Mouse (Mus musculus): ENCODE measurements around the gene Fosl1. TPM values are rescaled to one million over a fixed set of nuclear protein-coding genes. Genes with fewer than 3 reads are reported as not detected.
A peak's percentile ranks its signal among the peaks of the same experiment; 100 is the strongest.

Fosl1 gene
- polyA plus RNA-seq, 1 experiment from 2014 or later = not detected

GRCm38 (mm10) chr19:5459896-5460295, 12.5 kb downstream of the Fosl1 start:
- no peaks in the 10 kb centered on the region for H3K27me3 ChIP-seq
- H3K4me2 ChIP-seq = peak overlapping the region; percentile 85
- no peaks in the 10 kb centered on the region for H3K9me3 ChIP-seq
- peak overlapping the region; percentile 65 for H3K4me3 ChIP-seq
- H3K9ac ChIP-seq = peak overlapping the region; percentile 67
- peaks cover 56% of the 10 kb centered on the region for H3K4me1 ChIP-seq
- WGBS = 19% methylated on average over 3 of the region's 3 CpGs
- no peak for ATAC-seq (ENCODE audit: borderline replicate concordance, extremely low read depth, low FRiP score, low TSS enrichment)
- H3K36me3 ChIP-seq = peaks cover 22% of the 10 kb centered on the region; the same call in 1 of the 2 replicates
- H3K27ac ChIP-seq = no peak overlapping the region

- Histone ChIP-seq H3K4me1 (peaks cover 50% of the 10 kb centered on the region), H3K9me3 (no peaks in the 10 kb centered on the region), H3K4me2 (peak within 1 kb of the TSS; percentile 85), H3K27ac (peak within 1 kb of the TSS; percentile 46; the same call in 1 of the 2 replicates), H3K36me3 (peaks cover 28% of the 10 kb centered on the region), H3K4me3 (peak within 1 kb of the TSS; percentile 65), H3K27me3 (no peaks in the 10 kb centered on the region), H3K9ac (peak within 1 kb of the TSS; percentile 67)
- under 1% methylated on average over 32 of the region's 32 CpGs for WGBS
- ATAC-seq (ENCODE audit: borderline replicate concordance, extremely low read depth, low FRiP score, low TSS enrichment) = peak; percentile 46; the same call in 1 of the 2 replicates
Observed at GRCm38 (mm10) chr19:5460465-5460911, 13.1 kb downstream of the Fosl1 start, which contains the start of gene Fibp. Gene Fibp, plus strand, starts transcription at chr19:5460615.

GRCm38 (mm10) chr19:5461411-5461810, 14.1 kb downstream of the Fosl1 start:
- Histone ChIP-seq H3K9ac (peak overlapping the region; percentile 67; the same call in 1 of the 2 replicates), H3K4me2 (peak overlapping the region; percentile 85), H3K4me3 (peak overlapping the region; percentile 65), H3K36me3 (peaks cover 38% of the 10 kb centered on the region), H3K9me3 (no peaks in the 10 kb centered on the region), H3K27ac (no peak overlapping the region), H3K27me3 (no peaks in the 10 kb centered on the region), H3K4me1 (peaks cover 40% of the 10 kb centered on the region)
- no peak for ATAC-seq (ENCODE audit: borderline replicate concordance, extremely low read depth, low FRiP score, low TSS enrichment)
- WGBS = 75% methylated on average over 6 of the region's 6 CpGs

- WGBS = 87% methylated on average over 9 of the region's 9 CpGs
- no peak for ATAC-seq (ENCODE audit: borderline replicate concordance, extremely low read depth, low FRiP score, low TSS enrichment)
- H3K4me3 ChIP-seq = no peak overlapping the region
- H3K9me3 ChIP-seq = no peaks in the 10 kb centered on the region
- H3K4me1 ChIP-seq = peaks cover 33% of the 10 kb centered on the region
- no peak overlapping the region for H3K27ac ChIP-seq
- H3K4me2 ChIP-seq = no peak overlapping the region
- H3K36me3 ChIP-seq = peaks cover 47% of the 10 kb centered on the region
- H3K27me3 ChIP-seq = no peaks in the 10 kb centered on the region
- no peak overlapping the region for H3K9ac ChIP-seq
Observed at GRCm38 (mm10) chr19:5463212-5463611, 15.9 kb downstream of the Fosl1 start.

- H3K9ac ChIP-seq = peak overlapping the region; percentile 31; the same call in 1 of the 2 replicates
- H3K4me1 ChIP-seq = peaks cover 34% of the 10 kb centered on the region
- peak overlapping the region; percentile 49; the same call in 1 of the 2 replicates for H3K27ac ChIP-seq
- ATAC-seq (ENCODE audit: borderline replicate concordance, extremely low read depth, low FRiP score, low TSS enrichment) = 0 out of 2 replicates have a peak, but pooled peaks have one; percentile 13
- H3K4me2 ChIP-seq = peak overlapping the region; percentile 28
- H3K9me3 ChIP-seq = no peaks in the 10 kb centered on the region
- WGBS = 33% methylated on average over 15 of the region's 15 CpGs
- H3K27me3 ChIP-seq = no peaks in the 10 kb centered on the region
- H3K36me3 ChIP-seq = peaks cover 47% of the 10 kb centered on the region
- H3K4me3 ChIP-seq = peak overlapping the region; percentile 12; the same call in 1 of the 2 replicates
Observed at GRCm38 (mm10) chr19:5463791-5464562, 16.6 kb downstream of the Fosl1 start.

- H3K4me1 ChIP-seq = peaks cover 30% of the 10 kb centered on the region
- H3K4me2 ChIP-seq = no peak overlapping the region
- no peak overlapping the region for H3K9ac ChIP-seq
- H3K27ac ChIP-seq = no peak overlapping the region
- H3K27me3 ChIP-seq = no peaks in the 10 kb centered on the region
- no peak overlapping the region for H3K4me3 ChIP-seq
- no peaks in the 10 kb centered on the region for H3K9me3 ChIP-seq
- WGBS = 93% methylated on average over 8 of the region's 8 CpGs
- peaks cover 47% of the 10 kb centered on the region for H3K36me3 ChIP-seq
- ATAC-seq (ENCODE audit: borderline replicate concordance, extremely low read depth, low FRiP score, low TSS enrichment) = no peak
Observed at GRCm38 (mm10) chr19:5465037-5465436, 17.7 kb downstream of the Fosl1 start.

GRCm38 (mm10) chr19:5466916-5467500, 19.7 kb downstream of the Fosl1 start:
- Histone ChIP-seq H3K9me3 (no peaks in the 10 kb centered on the region), H3K4me1 (peaks cover 17% of the 10 kb centered on the region), H3K27me3 (no peaks in the 10 kb centered on the region), H3K9ac (no peak overlapping the region), H3K4me3 (no peak overlapping the region), H3K36me3 (peaks cover 42% of the 10 kb centered on the region), H3K4me2 (no peak overlapping the region), H3K27ac (no peak overlapping the region)
- ATAC-seq (ENCODE audit: borderline replicate concordance, extremely low read depth, low FRiP score, low TSS enrichment) = no peak
- WGBS = 86% methylated on average over 6 of the region's 6 CpGs

- Histone ChIP-seq H3K36me3 (peaks cover 30% of the 10 kb centered on the region), H3K9ac (no peak within 1 kb of the TSS), H3K27ac (no peak within 1 kb of the TSS), H3K4me1 (peaks cover 15% of the 10 kb centered on the region), H3K9me3 (no peaks in the 10 kb centered on the region), H3K4me2 (no peak within 1 kb of the TSS), H3K27me3 (no peaks in the 10 kb centered on the region), H3K4me3 (no peak within 1 kb of the TSS)
- no peak for ATAC-seq (ENCODE audit: borderline replicate concordance, extremely low read depth, low FRiP score, low TSS enrichment)
- WGBS = 39% methylated on average over 5 of the region's 5 CpGs
Observed at GRCm38 (mm10) chr19:5468374-5468773, 21.0 kb downstream of the Fosl1 start, which contains the start of gene Ctsw. Gene Ctsw, minus strand, starts transcription at chr19:5468507.

- H3K4me2 ChIP-seq = no peak overlapping the region
- H3K4me1 ChIP-seq = peaks cover 22% of the 10 kb centered on the region
- no peak for ATAC-seq (ENCODE audit: borderline replicate concordance, extremely low read depth, low FRiP score, low TSS enrichment)
- H3K9me3 ChIP-seq = no peaks in the 10 kb centered on the region
- no peak overlapping the region for H3K9ac ChIP-seq
- peaks cover 8% of the 10 kb centered on the region for H3K36me3 ChIP-seq
- no peak overlapping the region for H3K27ac ChIP-seq
- no peaks in the 10 kb centered on the region for H3K27me3 ChIP-seq
- 47% methylated on average over 5 of the region's 5 CpGs for WGBS
- H3K4me3 ChIP-seq = no peak overlapping the region
Observed at GRCm38 (mm10) chr19:5471846-5472245, 24.5 kb downstream of the Fosl1 start.

- H3K27ac ChIP-seq = peak overlapping the region; percentile 90; the same call in 1 of the 2 replicates
- 73% methylated on average over 3 of the region's 3 CpGs for WGBS
- ATAC-seq (ENCODE audit: borderline replicate concordance, extremely low read depth, low FRiP score, low TSS enrichment) = no peak
Observed at GRCm38 (mm10) chr19:5472857-5473256, 25.5 kb downstream of the Fosl1 start.

GRCm38 (mm10) chr19:5473720-5474119, 26.4 kb downstream of the Fosl1 start, which contains the start of gene Efemp2:
Gene Efemp2, plus strand, starts transcription at chr19:5473954.
- Histone ChIP-seq H3K9me3 (no peaks in the 10 kb centered on the region), H3K4me2 (peak within 1 kb of the TSS; percentile 83), H3K27me3 (no peaks in the 10 kb centered on the region), H3K4me3 (peak within 1 kb of the TSS; percentile 56), H3K27ac (peak within 1 kb of the TSS; percentile 90), H3K36me3 (peaks cover 13% of the 10 kb centered on the region), H3K4me1 (peaks cover 20% of the 10 kb centered on the region), H3K9ac (peak within 1 kb of the TSS; percentile 67)
- WGBS = 1% methylated on average over 22 of the region's 22 CpGs
- peak; percentile 86 for ATAC-seq (ENCODE audit: borderline replicate concordance, extremely low read depth, low FRiP score, low TSS enrichment)

More at GRCm38 (mm10) chr19:5472857-5473256, 25.5 kb downstream of the Fosl1 start:
- H3K4me1 ChIP-seq = peaks cover 24% of the 10 kb centered on the region
- peaks cover 8% of the 10 kb centered on the region; the same call in 1 of the 2 replicates for H3K36me3 ChIP-seq
- no peak overlapping the region for H3K4me2 ChIP-seq
- H3K9ac ChIP-seq = no peak overlapping the region
- H3K9me3 ChIP-seq = no peaks in the 10 kb centered on the region
- H3K27me3 ChIP-seq = no peaks in the 10 kb centered on the region
- H3K4me3 ChIP-seq = no peak overlapping the region
